Mouse (Mus musculus): Measurements from ENCODE around the gene Pex5l. TPM values are rescaled to one million over a fixed set of nuclear protein-coding genes. Genes with fewer than 3 reads are reported as not detected.

Pex5l gene
- 2.8 and 4.1 TPM in 2 replicates for polyA plus RNA-seq (2015; fragmentation: Nextera tagmentation; extraction: Ambion mirVana)

GRCm38 (mm10) chr3:33142901-33143461 lies at the start of gene Pex5l:
Gene Pex5l, minus strand, starts transcription at chr3:33143247.
- Histone ChIP-seq H3K4me1 (replicated peaks) (peaks cover 8% of the 10 kb centered on the region), H3K36me3 (no peaks in the 10 kb centered on the region), H3K9me3 (no peaks in the 10 kb centered on the region), H3K27ac (peak within 1 kb of the TSS; percentile 79), H3K4me3 (peak within 1 kb of the TSS; percentile 75), H3K4me2 (peak within 1 kb of the TSS; percentile 85), H3K9ac (peak within 1 kb of the TSS; percentile 80), H3K27me3 (peaks cover 17% of the 10 kb centered on the region)
- peak; percentile 93 for ATAC-seq (ENCODE audit: low FRiP score)
- WGBS, result under 1% methylated on average over 63 of the region's 88 CpGs

DNA sequence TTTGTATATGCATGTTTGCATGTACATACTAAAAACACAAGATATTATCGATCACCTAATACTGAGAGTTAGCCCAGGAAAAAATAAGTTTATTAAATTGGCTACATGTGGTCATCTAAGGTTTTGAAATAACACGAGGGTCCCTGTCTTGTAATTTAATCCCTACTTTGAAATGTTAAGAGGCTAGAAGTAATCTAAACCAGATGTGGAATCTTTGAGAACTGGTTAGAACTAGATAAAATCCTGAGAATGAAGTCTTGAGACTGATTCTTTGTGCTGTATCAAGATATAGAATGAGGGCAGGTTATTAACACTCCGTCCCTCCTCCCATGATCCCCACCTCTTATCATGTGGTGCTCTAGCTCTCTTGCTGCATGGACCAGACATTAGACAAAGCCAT lies 22.1 kb upstream of the Pex5l start:
- Histone ChIP-seq H3K4me2 (no peak overlapping the region), H3K4me3 (no peak overlapping the region), H3K9me3 (no peaks in the 10 kb centered on the region), H3K4me1 (replicated peaks) (no peaks in the 10 kb centered on the region), H3K27ac (no peak overlapping the region), H3K36me3 (no peaks in the 10 kb centered on the region), H3K27me3 (no peaks in the 10 kb centered on the region), H3K9ac (no peak overlapping the region)
- WGBS, result 84% methylated on average over 3 of the region's 3 CpGs
- no peak for ATAC-seq (ENCODE audit: low FRiP score)

- Histone ChIP-seq H3K36me3 (no peaks in the 10 kb centered on the region), H3K27me3 (no peaks in the 10 kb centered on the region), H3K9me3 (no peaks in the 10 kb centered on the region), H3K4me3 (no peak overlapping the region), H3K27ac (no peak overlapping the region), H3K4me2 (no peak overlapping the region), H3K4me1 (replicated peaks) (no peaks in the 10 kb centered on the region), H3K9ac (no peak overlapping the region)
- no peak for ATAC-seq (ENCODE audit: low FRiP score)
These were observed 20.8 kb upstream of the Pex5l start for GRCm38 (mm10) chr3:33163821-33164220.

GRCm38 (mm10) chr3:33143592-33143991 lies 545 bp upstream of the Pex5l start:
- 86% methylated on average over 7 of the region's 7 CpGs for WGBS
- H3K4me1 ChIP-seq (replicated peaks), result peaks cover 8% of the 10 kb centered on the region
- peak overlapping the region; percentile 85 for H3K4me2 ChIP-seq
- no peak overlapping the region for H3K27ac ChIP-seq
- no peaks in the 10 kb centered on the region for H3K9me3 ChIP-seq
- ATAC-seq (ENCODE audit: low FRiP score), result peak; percentile 16
- no peaks in the 10 kb centered on the region for H3K36me3 ChIP-seq
- H3K27me3 ChIP-seq, result peaks cover 17% of the 10 kb centered on the region
- H3K9ac ChIP-seq, result no peak overlapping the region
- H3K4me3 ChIP-seq, result peak overlapping the region; percentile 75

DNA sequence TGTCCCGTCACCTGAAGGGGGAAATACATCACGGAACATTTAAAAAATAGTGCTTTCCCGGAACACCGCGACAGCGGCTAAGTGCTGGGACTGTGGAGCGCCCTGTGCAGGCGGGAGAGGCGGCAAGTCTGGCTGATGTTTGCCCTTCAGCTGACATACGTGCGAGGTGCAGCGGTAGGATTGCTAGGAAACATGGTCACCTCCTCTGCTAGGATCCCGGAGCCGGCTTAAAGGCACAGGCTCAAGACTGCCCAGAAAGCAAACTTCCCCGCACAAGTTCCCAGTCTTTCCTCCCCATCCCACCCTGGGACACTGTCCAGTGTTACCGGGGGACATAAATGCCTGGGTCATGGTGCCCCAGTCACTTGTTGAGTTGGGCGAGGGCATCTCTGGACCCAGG lies 649 bp downstream of the Pex5l start:
- H3K4me3 ChIP-seq, result peak overlapping the region; percentile 75
- H3K27ac ChIP-seq, result peak overlapping the region; percentile 79; the same call in 1 of the 2 replicates
- ATAC-seq (ENCODE audit: low FRiP score), result peak; percentile 55
- H3K36me3 ChIP-seq, result no peaks in the 10 kb centered on the region
- no peaks in the 10 kb centered on the region for H3K9me3 ChIP-seq
- H3K9ac ChIP-seq, result peak overlapping the region; percentile 80
- H3K4me1 ChIP-seq (replicated peaks), result peaks cover 8% of the 10 kb centered on the region
- H3K27me3 ChIP-seq, result peaks cover 17% of the 10 kb centered on the region
- under 1% methylated on average over 17 of the region's 17 CpGs for WGBS
- peak overlapping the region; percentile 85 for H3K4me2 ChIP-seq

- Histone ChIP-seq H3K4me3 (no peak overlapping the region), H3K27ac (no peak overlapping the region), H3K27me3 (no peaks in the 10 kb centered on the region), H3K36me3 (no peaks in the 10 kb centered on the region), H3K9me3 (no peaks in the 10 kb centered on the region), H3K9ac (no peak overlapping the region), H3K4me2 (no peak overlapping the region), H3K4me1 (replicated peaks) (no peaks in the 10 kb centered on the region)
- ATAC-seq (ENCODE audit: low FRiP score), result peak; percentile 21; the same call in 1 of the 2 replicates
These were observed 13.1 kb downstream of the Pex5l start for GRCm38 (mm10) chr3:33129944-33130343.

GRCm38 (mm10) chr3:33124796-33125195 lies 18.3 kb downstream of the Pex5l start:
- ATAC-seq (ENCODE audit: low FRiP score), result no peak
- Histone ChIP-seq H3K4me1 (replicated peaks) (peaks cover 6% of the 10 kb centered on the region; the same call in 1 of the 2 replicates), H3K27me3 (no peaks in the 10 kb centered on the region), H3K9ac (no peak overlapping the region), H3K9me3 (no peaks in the 10 kb centered on the region), H3K4me2 (no peak overlapping the region), H3K36me3 (no peaks in the 10 kb centered on the region), H3K27ac (no peak overlapping the region), H3K4me3 (no peak overlapping the region)
- 90% methylated on average over 5 of the region's 5 CpGs for WGBS

- H3K4me3 ChIP-seq, result no peak overlapping the region
- no peaks in the 10 kb centered on the region for H3K27me3 ChIP-seq
- no peak for ATAC-seq (ENCODE audit: low FRiP score)
- no peak overlapping the region for H3K9ac ChIP-seq
- no peaks in the 10 kb centered on the region for H3K36me3 ChIP-seq
- H3K4me2 ChIP-seq, result no peak overlapping the region
- H3K9me3 ChIP-seq, result no peaks in the 10 kb centered on the region
- H3K27ac ChIP-seq, result no peak overlapping the region
- H3K4me1 ChIP-seq (replicated peaks), result no peaks in the 10 kb centered on the region
- 94% methylated on average over 2 of the region's 2 CpGs for WGBS
These were observed 37.3 kb downstream of the Pex5l start for GRCm38 (mm10) chr3:33105785-33106184.

DNA sequence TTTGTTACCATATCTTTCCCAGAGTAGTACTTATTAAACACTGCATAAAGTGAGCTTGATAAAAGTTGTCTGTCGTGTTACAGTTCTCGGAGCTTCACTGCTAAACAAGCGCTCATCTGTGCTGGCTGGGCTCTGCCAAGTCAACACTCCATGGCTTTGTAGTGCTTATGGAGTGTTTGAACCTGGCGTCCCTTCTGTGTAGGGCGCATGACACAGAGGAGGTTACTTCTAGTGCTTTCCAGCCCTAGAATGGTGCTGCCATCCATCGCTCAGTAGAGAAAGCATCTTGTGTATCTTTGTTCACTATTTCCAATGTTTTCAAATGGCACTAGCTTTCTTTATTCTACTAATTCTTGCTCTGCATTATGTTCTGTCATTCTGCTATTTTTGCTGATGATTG lies 39.5 kb downstream of the Pex5l start:
- Histone ChIP-seq H3K27me3 (no peaks in the 10 kb centered on the region), H3K36me3 (no peaks in the 10 kb centered on the region), H3K4me3 (no peak overlapping the region), H3K9me3 (no peaks in the 10 kb centered on the region), H3K27ac (no peak overlapping the region), H3K4me2 (no peak overlapping the region), H3K9ac (no peak overlapping the region), H3K4me1 (replicated peaks) (no peaks in the 10 kb centered on the region)
- ATAC-seq (ENCODE audit: low FRiP score), result no peak
- WGBS, result 90% methylated on average over 6 of the region's 6 CpGs

- H3K36me3 ChIP-seq, result no peaks in the 10 kb centered on the region
- H3K27me3 ChIP-seq, result no peaks in the 10 kb centered on the region
- H3K9ac ChIP-seq, result no peak overlapping the region
- WGBS, result 70% methylated on average over 9 of the region's 9 CpGs
- no peak overlapping the region for H3K4me3 ChIP-seq
- H3K4me1 ChIP-seq (replicated peaks), result no peaks in the 10 kb centered on the region
- ATAC-seq (ENCODE audit: low FRiP score), result no peak
- no peak overlapping the region for H3K4me2 ChIP-seq
- no peaks in the 10 kb centered on the region for H3K9me3 ChIP-seq
- H3K27ac ChIP-seq, result no peak overlapping the region
These were observed 44.3 kb downstream of the Pex5l start for GRCm38 (mm10) chr3:33098550-33099295.

- Histone ChIP-seq H3K9ac (no peak overlapping the region), H3K27me3 (no peaks in the 10 kb centered on the region), H3K4me2 (no peak overlapping the region), H3K4me3 (no peak overlapping the region), H3K4me1 (replicated peaks) (peaks cover 17% of the 10 kb centered on the region), H3K36me3 (no peaks in the 10 kb centered on the region), H3K9me3 (no peaks in the 10 kb centered on the region), H3K27ac (peak overlapping the region; percentile 46; the same call in 1 of the 2 replicates)
- peak; percentile 76 for ATAC-seq (ENCODE audit: low FRiP score)
- WGBS, result 47% methylated on average over 6 of the region's 6 CpGs
These were observed 49.4 kb downstream of the Pex5l start for GRCm38 (mm10) chr3:33093646-33094045.

- H3K9ac ChIP-seq, result no peak overlapping the region
- no peaks in the 10 kb centered on the region for H3K27me3 ChIP-seq
- WGBS, result 13% methylated on average over 9 of the region's 9 CpGs
- peak overlapping the region; percentile 49 for H3K4me2 ChIP-seq
- H3K36me3 ChIP-seq, result no peaks in the 10 kb centered on the region
- no peak overlapping the region for H3K4me3 ChIP-seq
- peak; percentile 85 for ATAC-seq (ENCODE audit: low FRiP score)
- H3K27ac ChIP-seq, result no peak overlapping the region
- no peaks in the 10 kb centered on the region for H3K9me3 ChIP-seq
- H3K4me1 ChIP-seq (replicated peaks), result peaks cover 17% of the 10 kb centered on the region
These were observed 53.0 kb downstream of the Pex5l start for GRCm38 (mm10) chr3:33090001-33090400.

- no peaks in the 10 kb centered on the region for H3K36me3 ChIP-seq
- no peaks in the 10 kb centered on the region for H3K9me3 ChIP-seq
- H3K27ac ChIP-seq, result no peak overlapping the region
- H3K4me2 ChIP-seq, result peak overlapping the region; percentile 49
- WGBS, result 30% methylated on average over 2 of the region's 2 CpGs
- H3K4me3 ChIP-seq, result no peak overlapping the region
- peaks cover 17% of the 10 kb centered on the region for H3K4me1 ChIP-seq (replicated peaks)
- peak; percentile 55; the same call in 1 of the 2 replicates for ATAC-seq (ENCODE audit: low FRiP score)
- H3K9ac ChIP-seq, result no peak overlapping the region
- H3K27me3 ChIP-seq, result no peaks in the 10 kb centered on the region
These were observed 53.6 kb downstream of the Pex5l start for GRCm38 (mm10) chr3:33089470-33089869.

All from hindbrain, embryonic 13.5 days (tissue).